In the genomic region with DNA sequence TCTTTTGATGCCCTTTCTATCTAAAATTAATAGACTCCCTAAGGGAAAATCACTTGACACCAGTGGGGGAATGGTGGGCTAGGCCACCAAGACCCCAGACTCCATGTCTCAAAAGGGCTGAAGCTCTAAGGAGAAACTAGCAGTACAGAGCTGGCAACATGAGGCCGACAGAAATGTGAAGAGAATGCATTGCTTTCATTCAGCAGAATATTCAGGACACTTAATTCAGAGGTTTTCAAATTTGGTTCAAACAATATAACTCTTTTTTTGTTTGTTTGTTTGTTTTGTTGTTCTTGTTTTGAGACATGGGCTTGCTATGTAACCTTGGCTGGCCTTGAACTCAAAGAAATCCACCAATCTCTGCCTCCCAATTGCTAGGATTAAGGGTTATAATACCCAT, we compare ENCODE assay signal across 8 mouse cellular contexts. TPM values are rescaled to one million over a fixed set of nuclear protein-coding genes. Genes with fewer than 3 reads are reported as not detected.
A peak's percentile ranks its signal among the peaks of the same experiment; 100 is the strongest.
DNase-seq lines count a peak whose midpoint lies in the region; ATAC-seq and TF ChIP-seq lines count a peak whose summit lies in the region.

A gene (minus strand): TSS at position 101 of the 400 bp plus-strand sequence.

- ATAC-seq in kidney, embryonic 16.5 days (ENCODE audit: low FRiP score, low TSS enrichment), result no peak
- no peak for ATAC-seq in intestine, postnatal 0 days
- ATAC-seq in midbrain, embryonic 11.5 days (ENCODE audit: low FRiP score), result no peak
- ATAC-seq in frontal cortex, adult (ENCODE audit: low TSS enrichment), result no peak

- no peak for DNase-seq in kidney, postnatal 14 days
- no peak for DNase-seq in adrenal gland, postnatal 4 days (ENCODE audit: low spot score in 2 of 2)
- DNase-seq in gastrocnemius, postnatal 36 days, result no peak
- DNase-seq in midbrain, embryonic 11.5 days (ENCODE audit: low spot score, missing footprints), result no peak
- no peak for DNase-seq in right cerebral cortex, adult 18-20 months

- 0 out of 2 replicates have a peak, but pooled peaks cover 3% of the 10 kb centered on the region for H3K36me3 ChIP-seq in kidney, embryonic 16.5 days (ENCODE audit: insufficient read depth, low read length)
- no peaks in the 10 kb centered on the region for H3K36me3 ChIP-seq in intestine, postnatal 0 days (ENCODE audit: control insufficient read depth, insufficient read depth)
- no peaks in the 10 kb centered on the region for H3K36me3 ChIP-seq in midbrain, embryonic 11.5 days (ENCODE audit: control insufficient read depth, insufficient read depth, low read length)

- peak within 1 kb of the TSS; percentile 100 for H3K4me3 ChIP-seq in kidney, embryonic 16.5 days (ENCODE audit: low read length)
- H3K4me3 ChIP-seq in intestine, postnatal 0 days (ENCODE audit: low read depth, low read length), result peak within 1 kb of the TSS; percentile 99
- H3K4me3 ChIP-seq in midbrain, embryonic 11.5 days (ENCODE audit: low read depth, low read length), result peak within 1 kb of the TSS; percentile 79; the same call in 1 of the 2 replicates

- TF ChIP-seq CTCF in intestine, postnatal 0 days (IDR thresholded peaks at IDR 0.05; ENCODE audit: low read depth), result no peak

- WGBS in kidney, embryonic 16.5 days, result 92% methylated on average over 1 of the region's 1 CpGs
- WGBS in intestine, postnatal 0 days, result 97% methylated on average over 1 of the region's 1 CpGs
- WGBS in midbrain, embryonic 11.5 days, result 91% methylated on average over 1 of the region's 1 CpGs

- no peaks in the 10 kb centered on the region; the same call in 1 of the 2 replicates for H3K27me3 ChIP-seq in kidney, embryonic 16.5 days (ENCODE audit: insufficient read depth, low read length)
- no peaks in the 10 kb centered on the region for H3K27me3 ChIP-seq in intestine, postnatal 0 days (replicated peaks; ENCODE audit: control insufficient read depth, insufficient read depth, low read length)
- H3K27me3 ChIP-seq in midbrain, embryonic 11.5 days (ENCODE audit: control insufficient read depth, insufficient read depth, low read length), result no peaks in the 10 kb centered on the region

- peaks cover 12% of the 10 kb centered on the region for H3K4me1 ChIP-seq in kidney, embryonic 16.5 days (ENCODE audit: insufficient read depth, low read length)
- 0 out of 2 replicates have a peak, but pooled peaks cover 4% of the 10 kb centered on the region for H3K4me1 ChIP-seq in intestine, postnatal 0 days (replicated peaks; ENCODE audit: control insufficient read depth, insufficient read depth, low read length)
- H3K4me1 ChIP-seq in midbrain, embryonic 11.5 days (ENCODE audit: control insufficient read depth, insufficient read depth, low read length), result peaks cover 13% of the 10 kb centered on the region

- peak within 1 kb of the TSS; percentile 78; the same call in 1 of the 2 replicates for H3K4me2 ChIP-seq in kidney, embryonic 16.5 days (replicated peaks; ENCODE audit: low read depth, low read length)
- peak within 1 kb of the TSS; percentile 74 for H3K4me2 ChIP-seq in intestine, postnatal 0 days (replicated peaks; ENCODE audit: low read depth)
- H3K4me2 ChIP-seq in midbrain, embryonic 11.5 days, result no peak within 1 kb of the TSS; the same call in 1 of the 2 replicates

- peak within 1 kb of the TSS; percentile 40; the same call in 1 of the 2 replicates for H3K27ac ChIP-seq in kidney, embryonic 16.5 days (ENCODE audit: low read length)
- H3K27ac ChIP-seq in intestine, postnatal 0 days (ENCODE audit: low read depth, low read length), result no peak within 1 kb of the TSS
- no peak within 1 kb of the TSS for H3K27ac ChIP-seq in midbrain, embryonic 11.5 days (ENCODE audit: low read depth, low read length)

- H3K9me3 ChIP-seq in kidney, embryonic 16.5 days (ENCODE audit: low read length), result no peaks in the 10 kb centered on the region
- no peaks in the 10 kb centered on the region for H3K9me3 ChIP-seq in intestine, postnatal 0 days (ENCODE audit: control insufficient read depth)
- H3K9me3 ChIP-seq in midbrain, embryonic 11.5 days (ENCODE audit: control insufficient read depth, low read length), result no peaks in the 10 kb centered on the region

- intact Hi-C loops in gastrocnemius, postnatal 36 days (cut with DNase I), result no loop called here

- H3K9ac ChIP-seq in kidney, embryonic 16.5 days (replicated peaks; ENCODE audit: low read length), result peak within 1 kb of the TSS; percentile 100
- H3K9ac ChIP-seq in intestine, postnatal 0 days (ENCODE audit: low read depth, low read length), result no peak within 1 kb of the TSS
- H3K9ac ChIP-seq in midbrain, embryonic 11.5 days (ENCODE audit: low read length), result peak within 1 kb of the TSS; percentile 95

RNA-seq across cellular contexts. Expression of the gene that starts here (rescaled TPM):
- polyA plus RNA-seq in kidney, embryonic 16.5 days (2015; fragmentation: Nextera tagmentation; extraction: Ambion mirVana), result 332 and 350 TPM in 2 replicates
- 100 to 1,000 TPM; 200 to 206 TPM for total RNA-seq in adrenal gland, postnatal 4 days (2021)
- 100 to 1,000 TPM; 130 to 135 TPM for total RNA-seq in gastrocnemius, postnatal 36 days (2021)
- 294 and 319 TPM in 2 replicates for polyA plus RNA-seq in intestine, postnatal 0 days (2015; fragmentation: Nextera tagmentation; extraction: Ambion mirVana)
- 429 and 446 TPM in 2 replicates for polyA plus RNA-seq in midbrain, embryonic 11.5 days (2014; fragmentation: Nextera tagmentation; extraction: Ambion mirVana)
